Mouse (Mus musculus) embryonic fibroblast, embryonic 13.5 days (primary cell): Measurements from ENCODE around the gene Gab1. TPM values are rescaled to one million over a fixed set of nuclear protein-coding genes. Genes with fewer than 3 reads are reported as not detected.
A peak's percentile ranks its signal among the peaks of the same experiment; 100 is the strongest.

Experiments used
- H3K27ac ChIP-seq: 2 replicates; pipeline ENCODE4 v1.5.1; 2012; ENCODE audit warnings: low read length, control low read depth, inconsistent platforms; ENCODE audit not compliant: insufficient read depth
- H3K4me1 ChIP-seq: 2 replicates; pipeline ENCODE4 v1.6.1; 2011; ENCODE audit warnings: low read length; ENCODE audit not compliant: control insufficient read depth, insufficient read depth
- H3K4me3 ChIP-seq: 2 replicates; pipeline ENCODE4 v1.5.1; 2011; ENCODE audit warnings: mild to moderate bottlenecking, control low read depth, low read length; ENCODE audit not compliant: insufficient read depth
- CTCF ChIP-seq: IDR thresholded peaks from 2 replicates; pipeline ENCODE4 v1.5.1; 2011; ENCODE audit warnings: mild to moderate bottlenecking, control low read depth, low read length, moderate library complexity, borderline replicate concordance; ENCODE audit not compliant: insufficient read depth
- POLR2A ChIP-seq: IDR thresholded peaks from 2 replicates; pipeline ENCODE4 v1.6.1; 2011; ENCODE audit warnings: low read depth, mild to moderate bottlenecking, control low read depth, low read length, moderate library complexity
- polyA plus RNA-seq: library from polyadenylated mRNA; stranded (reverse); fragments of >200 nt; gene quantifications from 2 replicates; pipeline ENCODE4 v1.2.4, GENCODE M21; 2011; ENCODE audit warnings: low read depth; ENCODE audit not compliant: missing spikeins, insufficient read length

The Gab1 gene
- polyA plus RNA-seq, 1 experiment = 25.4 TPM

GRCm38 (mm10) chr8:80863393-80863792 is 16.9 kb downstream of the Gab1 start:
- peaks cover 11% of the 10 kb centered on the region; the same call in 1 of the 2 replicates for H3K4me1 ChIP-seq

GRCm38 (mm10) chr8:80859180-80859775 is 21.0 kb downstream of the Gab1 start:
- H3K27ac ChIP-seq = no peak overlapping the region
- no peak overlapping the region for H3K4me3 ChIP-seq
- TF ChIP-seq CTCF = no peak
- TF ChIP-seq POLR2A = no peak
- H3K4me1 ChIP-seq = peaks cover 14% of the 10 kb centered on the region

More at GRCm38 (mm10) chr8:80863393-80863792, 16.9 kb downstream of the Gab1 start:
- TF ChIP-seq POLR2A = no peak
- TF ChIP-seq CTCF = no peak
- H3K27ac ChIP-seq = no peak overlapping the region; the same call in 1 of the 2 replicates
- H3K4me3 ChIP-seq = no peak overlapping the region

GRCm38 (mm10) chr8:80857851-80858367 is 22.4 kb downstream of the Gab1 start:
- no peak overlapping the region for H3K4me3 ChIP-seq
- TF ChIP-seq CTCF (no peak), POLR2A (no peak)
- H3K4me1 ChIP-seq = peaks cover 16% of the 10 kb centered on the region
- peak overlapping the region; percentile 89 for H3K27ac ChIP-seq

GRCm38 (mm10) chr8:80857128-80857527 is 23.2 kb downstream of the Gab1 start:
- peaks cover 23% of the 10 kb centered on the region for H3K4me1 ChIP-seq
- TF ChIP-seq POLR2A = no peak
- no peak for TF ChIP-seq CTCF
- peak overlapping the region; percentile 96 for H3K27ac ChIP-seq
- H3K4me3 ChIP-seq = no peak overlapping the region

GRCm38 (mm10) chr8:80856606-80857005 is 23.7 kb downstream of the Gab1 start:
- TF ChIP-seq POLR2A (no peak), CTCF (no peak)
- no peak overlapping the region for H3K4me3 ChIP-seq
- H3K4me1 ChIP-seq = peaks cover 23% of the 10 kb centered on the region
- H3K27ac ChIP-seq = peak overlapping the region; percentile 96

- H3K27ac ChIP-seq = no peak overlapping the region
- H3K4me3 ChIP-seq = no peak overlapping the region
- H3K4me1 ChIP-seq = peaks cover 25% of the 10 kb centered on the region
- TF ChIP-seq POLR2A (no peak), CTCF (no peak)
Measured at GRCm38 (mm10) chr8:80853622-80854021, 26.7 kb downstream of the Gab1 start.

- Histone ChIP-seq H3K4me3 (no peak overlapping the region), H3K4me1 (peaks cover 26% of the 10 kb centered on the region), H3K27ac (no peak overlapping the region)
- TF ChIP-seq POLR2A (no peak), CTCF (no peak)
Measured at GRCm38 (mm10) chr8:80853208-80853607, 27.1 kb downstream of the Gab1 start.

- TF ChIP-seq POLR2A (no peak), CTCF (no peak)
- no peak overlapping the region for H3K27ac ChIP-seq
- no peak overlapping the region for H3K4me3 ChIP-seq
- peaks cover 24% of the 10 kb centered on the region for H3K4me1 ChIP-seq
Measured at GRCm38 (mm10) chr8:80852412-80853165, 27.7 kb downstream of the Gab1 start.

- no peak overlapping the region for H3K27ac ChIP-seq
- peaks cover 22% of the 10 kb centered on the region for H3K4me1 ChIP-seq
- H3K4me3 ChIP-seq = no peak overlapping the region
- TF ChIP-seq CTCF (no peak), POLR2A (no peak)
Measured at GRCm38 (mm10) chr8:80851648-80852047, 28.7 kb downstream of the Gab1 start.

- H3K4me1 ChIP-seq = peaks cover 18% of the 10 kb centered on the region
- H3K27ac ChIP-seq = no peak overlapping the region
- TF ChIP-seq POLR2A = no peak
- no peak for TF ChIP-seq CTCF
- H3K4me3 ChIP-seq = no peak overlapping the region
Measured at GRCm38 (mm10) chr8:80850013-80850412, 30.3 kb downstream of the Gab1 start.
